Mouse (Mus musculus) thymus, adult 2 months (tissue): ENCODE data around the gene Spem2.

Experiments used
- CTCF ChIP-seq: fragments of 200-500 bp; IDR thresholded peaks from 2 replicates; pipeline ENCODE4 v1.5.1; 2012; ENCODE audit warnings: mild to moderate bottlenecking, control low read depth, low read length, moderate library complexity, borderline replicate concordance; ENCODE audit not compliant: control insufficient read depth, poor library complexity, insufficient read depth; ENCODE audit errors: extremely low read depth
- POLR2A ChIP-seq: fragments of 200-500 bp; IDR thresholded peaks from 2 replicates; pipeline ENCODE4 v1.6.1; 2012; ENCODE audit warnings: mild to moderate bottlenecking, low read length, control low read depth, moderate library complexity; ENCODE audit not compliant: control insufficient read depth, poor library complexity, insufficient read depth; ENCODE audit errors: extremely low read depth

DNA sequence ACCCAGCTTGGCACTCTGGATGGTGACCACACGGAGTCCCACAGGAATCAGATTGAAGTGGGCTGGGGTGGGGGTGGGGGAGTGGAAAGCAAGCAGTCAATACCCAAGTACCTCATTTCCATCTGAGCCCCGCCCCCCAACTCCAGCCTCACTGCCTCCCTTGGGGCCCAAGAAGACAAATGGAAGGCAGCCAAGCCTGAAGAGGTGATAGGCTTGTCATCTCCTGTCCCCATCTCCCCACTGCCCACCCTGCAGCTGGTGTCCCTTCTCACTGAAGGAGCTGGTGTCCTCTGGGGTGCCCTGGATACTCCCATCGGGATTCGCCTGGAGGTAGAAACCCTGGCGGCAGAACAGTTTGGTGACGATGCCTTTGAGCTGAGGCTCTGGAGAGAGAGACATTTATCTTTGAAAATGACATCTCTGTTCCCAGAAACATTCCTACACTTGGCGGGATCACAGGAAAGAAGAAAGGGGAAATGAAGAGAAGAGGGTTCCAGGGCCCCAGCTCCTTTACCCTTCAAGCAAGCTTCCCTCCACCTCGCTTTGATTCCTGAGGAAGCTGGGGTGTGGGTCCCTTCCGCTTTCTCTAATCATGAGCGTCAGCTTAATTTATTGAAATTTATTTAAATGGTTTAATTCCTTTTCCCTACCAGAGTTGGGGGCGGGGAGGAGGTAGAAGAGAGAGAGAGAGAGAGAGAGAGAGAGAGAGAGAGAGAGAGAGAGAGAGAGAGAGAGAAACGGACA lies 18.7 kb downstream of the Spem2 start:
- TF ChIP-seq CTCF, result no peak
- TF ChIP-seq POLR2A, result no peak
